Mouse (Mus musculus) skeletal muscle tissue, adult 2 months (tissue): ENCODE results near the gene Dcun1d4.
"Not testable (repeated sequence)": the region's sequence is repeated elsewhere in the genome, so short reads cannot be mapped to it uniquely, and the experiment has no call there.

Source experiments
- DNase-seq: peaks from one replicate; pipeline ENCODE4 v3.0.0-alpha.2; 2012; ENCODE audit warnings: low read depth, low spot score

Gene Dcun1d4

DNA sequence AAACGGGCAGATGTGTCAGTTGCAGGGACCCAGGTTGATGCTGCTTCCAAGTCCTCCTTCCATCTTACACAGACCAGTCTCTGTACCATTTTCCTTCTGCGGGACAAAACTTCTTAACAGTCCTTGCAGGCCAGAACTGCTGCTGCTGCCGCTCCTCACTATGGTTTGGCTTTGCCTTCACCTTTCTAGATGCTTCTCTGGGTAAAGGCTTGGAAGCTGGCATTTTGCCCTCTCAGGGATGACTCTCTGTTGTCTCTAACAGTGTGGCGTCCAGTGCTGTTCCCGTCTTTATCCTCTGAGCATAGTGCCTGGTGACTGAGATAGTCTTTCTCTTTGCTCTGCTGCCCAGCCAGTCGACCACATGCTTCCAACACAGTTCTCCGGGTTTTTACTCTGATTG lies 66.5 kb downstream of the Dcun1d4 start:
- no peak for DNase-seq

GRCm38 (mm10) chr5:73548237-73548636 lies 67.4 kb downstream of the Dcun1d4 start:
- no peak for DNase-seq

DNA sequence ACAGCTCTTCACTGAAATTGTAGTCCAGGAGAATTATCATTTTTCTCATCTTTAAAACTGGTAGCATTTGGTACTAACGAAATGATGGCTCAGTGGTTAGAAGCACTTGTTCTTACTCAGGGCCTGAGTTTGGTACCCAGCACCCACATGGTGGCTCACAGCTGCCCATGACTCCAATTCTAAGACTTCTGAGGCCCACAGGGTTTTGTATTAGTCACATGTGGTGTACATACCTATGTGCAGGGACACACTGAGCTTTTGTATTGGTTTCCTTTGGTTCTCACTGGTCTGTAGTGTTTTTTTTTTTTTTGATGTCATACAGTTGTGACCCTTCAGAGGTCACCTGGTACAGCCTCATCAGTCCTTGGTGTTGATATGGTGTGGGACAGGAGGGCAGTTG lies 68.0 kb downstream of the Dcun1d4 start:
- no peak for DNase-seq

DNA sequence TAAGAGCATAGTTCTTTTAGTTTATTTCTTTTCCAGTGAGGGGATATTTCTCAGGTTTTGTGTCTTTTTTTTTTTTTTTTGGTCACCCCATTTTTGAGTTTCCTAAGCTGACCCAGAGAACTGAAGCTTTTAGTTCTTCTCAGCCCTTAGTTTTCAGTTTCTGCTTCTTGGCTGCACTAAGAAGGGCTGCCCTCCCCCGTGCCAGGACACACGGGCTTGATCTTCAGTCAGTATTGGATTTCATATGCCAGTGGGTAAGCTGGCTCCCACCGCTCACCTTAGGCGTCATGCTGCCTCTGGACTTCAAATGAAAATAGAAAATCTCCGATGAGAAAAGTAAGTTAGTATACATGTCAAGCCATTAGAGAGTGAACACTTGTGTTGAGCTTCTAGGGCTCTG lies 71.0 kb downstream of the Dcun1d4 start:
- DNase-seq: no peak

GRCm38 (mm10) chr5:73553903-73554302 lies 73.1 kb downstream of the Dcun1d4 start:
- no peak for DNase-seq

DNA sequence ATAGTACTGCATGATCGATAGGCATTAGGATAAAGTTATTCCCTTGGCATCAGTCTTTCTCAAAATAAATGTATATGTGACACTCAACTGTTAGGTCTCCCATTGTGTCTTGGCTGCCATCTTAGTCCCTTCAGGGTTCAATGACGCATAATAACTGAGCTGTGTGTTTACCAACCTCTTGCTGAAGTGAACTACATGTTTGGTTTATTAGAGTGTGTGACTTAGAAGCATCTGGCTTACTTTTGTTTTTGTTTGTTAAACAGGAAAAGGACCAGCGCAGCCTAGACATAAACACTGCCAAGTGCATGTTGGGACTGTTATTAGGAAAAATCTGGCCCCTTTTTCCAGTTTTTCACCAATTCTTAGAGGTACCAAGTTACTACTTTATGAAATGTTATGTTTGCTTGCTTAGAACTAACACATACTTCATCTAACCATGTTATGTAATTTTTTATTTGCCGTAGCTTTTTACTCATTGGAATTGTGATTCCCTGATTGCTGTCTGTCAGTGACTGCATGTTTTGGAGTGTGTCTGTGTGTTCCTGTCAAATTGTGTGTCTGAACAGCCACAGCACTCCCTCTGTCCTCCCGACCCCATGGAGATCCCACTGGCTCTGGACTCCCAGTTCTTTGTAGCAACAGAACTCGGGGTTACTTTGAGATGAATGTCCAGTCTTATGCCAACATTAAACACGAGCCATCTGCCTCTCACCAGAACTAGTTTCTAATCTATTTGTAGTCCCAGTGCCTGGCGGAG lies 74.5 kb downstream of the Dcun1d4 start:
- DNase-seq: no peak

DNA sequence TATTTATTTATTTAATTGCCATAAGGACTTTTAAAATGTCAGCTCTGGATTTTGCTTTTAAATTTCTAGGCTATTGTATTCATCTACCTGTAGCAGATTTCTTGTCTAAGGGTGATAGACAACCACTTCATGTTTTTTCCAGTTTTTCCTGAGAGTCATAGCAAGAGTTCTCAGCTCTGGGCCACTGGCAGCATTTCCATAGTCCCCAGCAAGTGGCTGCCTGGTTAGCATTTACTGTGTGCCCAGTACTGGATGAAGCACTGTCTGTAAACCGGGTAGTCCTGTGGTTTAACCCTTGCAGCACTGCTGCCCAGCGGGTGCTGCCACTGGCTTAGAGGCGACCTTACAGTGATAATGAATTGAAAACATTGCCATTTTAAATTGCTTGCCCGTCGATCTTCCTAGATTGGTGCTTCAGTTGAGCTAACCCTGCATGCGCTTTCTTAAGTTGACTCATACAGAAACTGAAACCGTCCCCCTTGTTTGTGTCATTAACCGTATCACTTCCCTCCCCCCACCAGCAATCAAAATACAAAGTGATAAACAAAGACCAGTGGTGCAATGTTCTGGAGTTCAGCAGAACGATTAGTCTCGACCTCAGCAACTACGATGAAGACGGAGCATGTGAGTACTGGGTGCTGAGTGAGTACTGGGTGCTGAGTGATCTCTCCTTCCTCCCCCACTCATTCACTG lies 76.1 kb downstream of the Dcun1d4 start:
- DNase-seq: no peak

DNA sequence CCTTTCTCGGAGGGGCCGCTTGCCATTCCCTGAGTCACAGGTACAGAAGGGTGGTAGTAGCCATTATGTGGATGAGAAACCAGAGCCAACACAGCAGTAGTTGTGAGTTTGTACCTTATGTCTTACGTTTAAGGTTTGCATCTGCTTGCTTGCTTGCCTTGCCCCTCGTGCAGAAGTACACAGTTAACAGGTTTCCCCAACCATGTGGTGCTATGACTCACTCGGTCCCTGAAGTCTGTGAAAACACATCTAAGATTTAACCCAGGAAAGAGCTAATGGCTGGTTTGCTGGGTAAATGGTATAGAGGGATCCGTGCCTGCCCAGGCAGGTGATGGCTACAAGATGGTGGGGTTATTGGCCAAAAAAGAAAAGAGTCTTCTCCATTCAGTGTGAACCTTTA lies 78.0 kb downstream of the Dcun1d4 start:
- no peak for DNase-seq

DNA sequence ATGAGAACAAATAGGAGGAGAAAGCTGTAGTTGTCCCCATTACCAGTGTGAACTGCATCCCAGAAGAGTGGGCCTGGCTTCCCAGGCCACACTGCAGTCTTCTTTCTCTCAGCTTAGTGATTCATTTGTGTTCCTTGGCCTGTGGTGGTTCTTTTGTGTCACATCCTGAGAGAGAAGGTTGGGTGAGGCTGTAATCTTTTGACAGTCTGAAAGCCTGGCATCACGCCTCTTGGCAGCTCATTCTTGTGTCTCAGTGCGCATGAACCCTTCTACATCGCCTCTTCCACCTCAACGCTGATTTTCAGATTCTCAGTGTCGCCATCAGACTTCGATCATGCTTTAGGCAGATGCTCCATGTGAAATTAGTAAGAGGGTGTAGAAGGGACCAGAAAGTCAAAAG lies 83.2 kb downstream of the Dcun1d4 start:
- DNase-seq: no peak

DNA sequence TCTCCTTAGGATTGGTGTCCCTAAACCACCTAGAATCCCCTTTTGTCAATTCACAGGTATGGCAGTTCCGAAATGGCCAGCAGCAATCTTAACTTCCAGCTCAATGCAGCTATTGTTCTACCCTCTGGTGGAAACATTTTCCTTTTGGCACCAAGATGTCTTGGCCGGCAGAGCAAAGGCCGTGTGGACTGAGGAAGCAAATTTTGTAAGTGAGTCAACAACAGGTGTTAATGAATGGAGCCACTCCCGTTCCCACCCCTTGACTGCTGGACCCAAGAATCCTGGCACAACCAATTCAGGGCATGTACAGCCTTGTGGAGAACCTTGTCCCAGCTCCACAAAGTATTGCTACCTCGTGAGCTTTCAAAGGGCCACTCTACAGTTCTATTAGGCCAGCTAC lies 85.3 kb downstream of the Dcun1d4 start:
- no peak for DNase-seq

- peak; percentile 42 for DNase-seq
These were observed 86.1 kb downstream of the Dcun1d4 start for GRCm38 (mm10) chr5:73566892-73567291.

- DNase-seq: no peak
These were observed 88.4 kb downstream of the Dcun1d4 start for GRCm38 (mm10) chr5:73569181-73569580.

DNA sequence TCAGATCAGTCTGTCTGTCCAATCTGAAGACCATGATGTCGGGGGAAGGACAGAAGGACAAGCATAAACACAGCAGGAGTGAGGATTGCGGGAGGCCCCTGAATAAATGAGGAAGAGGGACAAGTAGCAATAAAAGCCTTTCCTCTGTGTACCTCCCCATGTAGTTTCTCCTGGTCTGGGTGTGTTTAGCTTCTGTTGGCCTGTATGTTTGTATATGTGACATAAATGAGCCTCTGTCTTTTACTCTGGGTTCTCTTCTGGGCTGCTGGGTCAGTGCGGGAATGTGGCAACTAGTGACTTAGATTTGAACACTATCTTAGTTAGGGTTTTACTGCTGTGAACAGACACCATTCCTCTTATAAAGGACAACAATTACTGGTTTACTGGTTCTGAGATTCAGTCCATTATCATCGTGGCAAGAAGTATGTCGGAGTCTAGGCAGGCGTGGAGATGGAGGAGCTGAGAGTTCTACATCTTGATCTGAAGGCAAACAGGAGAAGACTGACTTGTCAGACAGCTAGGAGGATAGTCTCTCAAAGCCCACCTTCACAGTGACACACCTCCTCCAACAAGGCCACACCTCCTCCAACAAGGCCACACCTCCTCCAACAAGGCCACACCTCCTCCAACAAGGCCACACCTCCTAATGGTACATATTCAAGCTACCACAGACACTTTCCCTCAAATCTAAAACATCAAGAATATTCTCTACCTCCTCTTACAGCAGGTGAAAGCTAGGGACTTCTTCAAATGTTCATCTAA lies 90.8 kb downstream of the Dcun1d4 start:
- no peak for DNase-seq

DNA sequence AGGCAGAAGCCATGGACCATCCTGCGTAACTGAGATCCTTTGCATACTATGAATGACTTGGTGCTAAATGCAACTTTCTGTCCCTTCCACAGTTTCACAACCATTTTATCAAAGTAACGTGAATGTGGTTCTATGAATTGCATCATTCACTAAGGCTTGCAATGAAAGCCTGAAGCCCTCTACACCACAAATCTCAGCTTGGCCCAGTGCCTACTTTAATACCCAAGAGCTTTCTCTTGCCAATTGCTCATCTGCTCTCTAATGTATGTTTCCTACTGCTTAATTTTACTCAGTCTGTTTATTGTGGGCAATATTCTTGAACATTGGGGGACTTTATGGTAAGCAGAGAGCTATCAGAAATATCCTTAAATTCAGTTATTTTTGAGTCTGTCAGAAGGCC lies 92.0 kb downstream of the Dcun1d4 start:
- no peak for DNase-seq

DNA sequence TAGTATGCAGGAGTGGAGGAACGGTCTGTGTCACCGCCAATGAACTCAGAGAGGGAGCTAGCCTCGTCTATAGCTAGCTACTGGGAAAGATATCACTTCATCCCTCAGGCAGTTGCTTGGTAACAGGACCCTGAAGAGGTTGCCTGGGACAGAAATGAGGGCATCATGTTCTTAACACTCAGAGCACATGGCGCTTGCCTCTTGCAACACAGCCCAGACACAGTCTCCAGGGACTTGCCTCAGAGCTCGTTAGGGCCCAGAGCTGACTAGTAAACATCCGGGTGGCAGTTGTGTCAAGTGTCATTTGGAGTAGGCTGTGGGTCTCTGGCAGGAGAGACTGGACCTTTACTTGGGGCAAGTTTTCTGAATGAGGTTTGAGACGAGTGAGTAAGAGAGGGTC lies 93.0 kb downstream of the Dcun1d4 start:
- peak; percentile 92 for DNase-seq

DNA sequence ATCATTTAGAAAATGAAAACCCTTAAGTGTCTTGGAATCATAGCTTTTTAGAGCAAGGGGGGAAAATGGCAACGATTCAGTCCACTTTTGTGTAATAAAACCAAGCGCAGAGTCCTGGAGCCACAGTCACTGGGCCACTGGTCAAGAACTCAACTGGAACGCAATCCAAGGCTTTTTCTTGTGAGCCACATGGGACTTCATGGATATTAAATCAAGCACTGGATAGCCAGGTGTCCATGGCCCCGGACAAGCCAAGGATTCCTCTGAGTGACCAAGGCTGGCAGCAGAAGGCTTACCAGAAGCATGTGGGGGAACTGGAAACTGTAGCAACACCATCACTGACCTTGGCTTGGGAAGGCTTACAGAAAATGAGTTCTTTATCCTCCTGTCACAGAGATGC lies 93.8 kb downstream of the Dcun1d4 start:
- peak; percentile 67 for DNase-seq

DNA sequence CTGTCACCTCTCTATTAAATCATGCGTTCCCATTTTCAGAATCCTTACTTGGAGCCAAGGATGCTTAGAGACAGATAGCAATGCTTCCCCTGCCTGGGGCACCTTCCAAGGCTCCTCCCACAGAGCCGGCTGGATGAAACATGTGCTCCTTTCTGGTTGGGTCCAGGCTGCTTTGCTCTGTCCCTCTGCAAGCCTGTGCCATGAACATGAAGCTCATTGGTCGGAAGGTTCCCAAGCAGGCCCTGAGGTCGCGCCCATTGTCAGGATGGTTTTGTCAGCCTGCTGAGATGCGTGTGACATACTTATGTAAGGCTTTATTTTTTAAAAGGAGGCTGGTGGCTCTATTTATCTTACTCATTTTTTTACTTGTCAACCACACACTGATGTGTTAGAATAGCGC lies 95.9 kb downstream of the Dcun1d4 start:
- DNase-seq: no peak

GRCm38 (mm10) chr5:73578131-73578530 lies 97.3 kb downstream of the Dcun1d4 start:
- DNase-seq: no peak

GRCm38 (mm10) chr5:73584011-73584410 lies 103.2 kb downstream of the Dcun1d4 start:
- not testable (repeated sequence) for DNase-seq

DNA sequence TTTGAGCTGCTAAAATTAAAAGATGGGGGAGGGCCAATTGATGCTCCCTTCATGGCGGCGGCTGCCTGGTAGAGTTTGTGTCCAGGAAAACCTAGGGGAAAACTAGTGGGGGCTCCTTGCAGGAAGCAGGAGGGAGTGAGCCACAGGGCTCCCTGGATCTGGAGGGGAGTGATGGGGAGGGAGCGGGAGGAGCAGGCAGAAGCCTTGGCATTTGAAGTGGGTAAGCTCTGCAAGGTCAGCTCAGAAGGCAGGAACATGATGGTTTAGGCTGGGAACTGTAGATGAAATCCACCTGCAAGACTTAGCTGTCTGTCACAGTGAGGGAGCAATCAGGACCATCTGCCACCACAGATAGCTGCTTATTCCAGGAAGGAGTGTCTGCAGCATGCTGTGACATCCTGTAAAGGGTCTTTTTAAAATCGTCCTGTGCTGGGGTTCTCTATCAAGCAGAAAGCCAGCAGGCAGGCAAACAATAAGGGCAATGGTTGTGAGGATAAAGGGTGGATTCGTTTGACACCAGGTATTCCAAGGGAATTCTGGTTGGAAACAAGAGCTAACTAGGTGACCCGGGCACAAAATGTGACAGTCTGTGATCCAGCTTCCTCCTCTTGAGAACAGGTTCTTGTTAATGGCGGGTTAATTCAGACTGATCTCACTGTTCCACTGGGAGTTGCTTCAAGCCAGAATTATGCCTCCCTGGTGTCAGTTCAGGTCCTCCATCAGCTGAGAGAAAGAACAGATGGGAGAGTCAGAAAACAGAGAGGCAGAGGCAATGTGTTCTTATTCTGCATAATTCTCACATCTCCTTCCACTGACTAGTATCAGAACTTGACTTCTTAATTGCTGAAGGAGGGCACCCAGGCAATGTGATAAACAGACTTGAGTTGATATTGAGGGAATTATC lies 104.7 kb downstream of the Dcun1d4 start:
- DNase-seq: no peak

DNA sequence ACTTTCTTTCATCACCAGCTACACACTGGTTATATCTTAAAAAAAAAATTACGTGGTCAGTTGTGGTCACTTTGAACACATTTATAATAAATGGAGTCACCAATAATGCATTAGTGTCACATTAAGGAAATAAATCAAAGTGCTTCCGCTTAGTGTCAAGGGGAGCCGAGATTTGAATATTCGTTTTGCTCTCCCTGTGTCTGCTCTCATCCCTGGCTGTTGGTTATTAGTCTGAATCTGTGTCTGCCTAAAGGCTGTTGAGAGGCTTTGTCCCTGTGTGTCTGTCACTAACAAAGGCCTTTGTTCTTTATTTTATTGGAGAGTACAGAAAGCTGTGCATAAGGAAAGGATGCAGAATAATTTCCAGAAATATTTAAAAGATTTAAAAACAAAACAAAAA lies 105.8 kb downstream of the Dcun1d4 start:
- DNase-seq: no peak

DNA sequence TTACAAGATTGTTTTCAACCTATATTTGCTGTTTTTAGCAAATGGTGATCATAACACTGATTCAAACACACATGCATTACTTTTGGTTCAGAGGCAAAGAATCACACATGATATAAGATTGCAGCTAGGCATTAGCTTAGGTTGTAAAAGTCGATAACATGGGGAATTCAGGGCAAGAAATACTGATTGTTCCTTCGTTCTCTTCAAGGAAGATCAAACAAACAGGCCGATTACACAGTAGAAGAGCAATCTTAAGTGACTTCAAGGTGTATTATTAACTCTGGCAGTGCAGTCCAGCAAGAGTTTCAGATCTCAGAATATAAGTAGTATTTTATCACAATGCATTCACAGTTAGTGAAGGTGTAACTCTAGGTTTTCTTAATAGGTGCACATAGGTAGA lies 106.3 kb downstream of the Dcun1d4 start:
- no peak for DNase-seq
